Mouse (Mus musculus): Measurements from ENCODE around the gene St6galnac5.

St6galnac5 gene

DNA sequence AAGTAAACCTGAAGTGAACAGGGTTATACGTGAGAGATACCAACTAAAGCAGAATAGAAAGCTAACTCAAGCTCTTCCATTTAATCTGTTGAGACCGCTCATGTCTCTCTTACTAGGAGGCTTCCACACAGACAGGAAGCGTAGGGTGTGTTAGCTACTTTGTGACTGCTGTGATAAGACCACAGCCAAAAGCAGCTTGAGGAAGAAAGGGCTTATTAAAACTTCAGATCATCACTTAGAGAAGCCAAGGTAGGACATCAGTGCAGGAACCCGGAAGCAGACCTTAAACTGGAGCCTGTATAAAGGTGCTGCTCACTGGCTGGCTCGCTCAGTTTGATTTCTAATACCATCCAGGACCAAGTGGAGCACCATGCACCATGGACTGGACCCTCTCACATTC, 31.7 kb downstream of the St6galnac5 start:
- no peak for DNase-seq

GRCm38 (mm10) chr3:152949233-152949777, 32.7 kb downstream of the St6galnac5 start:
- DNase-seq = no peak

DNA sequence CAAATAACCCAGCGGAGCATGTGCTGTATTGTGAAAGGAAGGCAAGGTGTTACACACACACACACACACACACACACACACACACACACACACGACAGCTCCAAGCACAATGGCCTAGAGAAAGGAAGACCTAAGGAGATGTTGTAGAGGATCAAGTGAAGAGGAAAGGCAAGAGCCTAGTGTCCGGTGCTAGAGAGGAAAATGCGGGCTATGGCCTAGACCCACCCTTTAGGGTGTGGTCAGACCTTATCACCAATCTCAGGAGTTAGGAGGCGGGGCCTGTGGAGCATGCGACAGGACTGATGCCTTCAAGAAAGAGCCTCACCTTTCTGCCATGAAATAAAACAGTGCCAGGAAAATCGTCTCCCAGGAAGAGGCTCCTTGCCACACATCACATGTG, 33.5 kb downstream of the St6galnac5 start:
- no peak for DNase-seq

DNA sequence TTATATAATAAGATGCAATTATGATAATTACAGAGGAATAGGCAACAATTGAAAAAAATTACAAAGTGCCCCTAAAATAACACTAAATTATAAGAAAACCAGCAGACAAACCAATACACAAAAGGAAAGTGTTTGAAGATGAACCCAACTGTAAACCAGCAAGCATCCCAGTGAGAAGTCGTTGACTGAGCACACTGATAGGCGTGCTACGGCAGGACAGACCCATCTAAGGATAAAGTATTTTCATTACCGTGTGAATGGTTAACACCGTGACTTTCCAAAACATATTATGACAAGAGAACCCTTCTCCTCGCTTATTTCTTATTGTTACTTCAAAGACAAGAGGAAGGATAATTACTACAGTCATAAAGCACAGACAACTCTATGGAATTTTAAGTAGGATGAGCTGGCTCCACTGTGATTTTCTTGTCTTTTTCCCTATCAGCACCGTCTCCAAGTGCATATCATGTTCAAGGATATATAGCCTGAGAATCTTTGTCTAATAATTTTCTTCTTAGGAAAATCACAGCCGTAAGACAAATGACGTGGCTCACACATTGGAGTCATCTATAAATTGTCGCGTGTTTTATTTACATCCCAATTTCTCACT, 34.9 kb downstream of the St6galnac5 start:
- DNase-seq = no peak

GRCm38 (mm10) chr3:152944766-152945165, 37.3 kb downstream of the St6galnac5 start:
- no peak for DNase-seq

DNA sequence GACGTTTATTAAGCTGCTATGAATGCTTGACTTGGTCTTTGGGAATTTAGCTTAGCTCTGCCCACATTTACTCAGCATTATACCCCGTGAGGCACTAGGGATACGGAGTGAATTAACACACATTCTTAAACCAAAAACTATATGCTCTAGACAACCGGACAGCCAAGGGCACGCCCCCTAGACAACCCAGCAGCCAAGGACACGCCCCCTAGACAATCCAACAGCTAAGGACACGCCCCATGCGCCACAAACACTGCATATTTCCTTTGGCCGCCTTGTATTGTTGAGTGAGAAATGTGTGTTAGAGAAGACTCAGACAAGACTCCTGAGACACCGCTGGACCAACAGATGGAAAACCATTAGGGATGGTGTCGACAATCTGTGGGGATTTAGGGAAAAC, 39.1 kb downstream of the St6galnac5 start:
- no peak for DNase-seq

- no peak for DNase-seq
Observed at GRCm38 (mm10) chr3:152941671-152942070, 40.4 kb downstream of the St6galnac5 start.

DNA sequence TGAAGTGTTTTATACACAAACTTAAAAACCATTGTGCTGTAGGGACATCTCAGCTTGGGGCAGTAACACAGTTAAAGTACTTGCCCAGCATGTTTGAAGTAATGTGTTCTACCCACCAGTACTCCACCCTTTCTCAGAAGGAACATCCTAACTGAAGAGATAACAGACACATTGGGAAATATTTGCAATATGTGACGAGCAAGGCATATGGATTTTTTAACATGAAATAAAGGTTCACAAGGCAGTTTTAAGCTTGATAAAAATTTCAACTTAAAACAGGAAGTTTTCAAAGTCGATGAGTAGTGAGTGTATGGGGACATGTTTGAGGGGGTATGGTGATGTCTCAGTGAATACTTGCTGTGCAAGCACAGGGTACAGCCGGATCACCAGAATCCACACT, 45.7 kb downstream of the St6galnac5 start:
- no peak for DNase-seq

DNA sequence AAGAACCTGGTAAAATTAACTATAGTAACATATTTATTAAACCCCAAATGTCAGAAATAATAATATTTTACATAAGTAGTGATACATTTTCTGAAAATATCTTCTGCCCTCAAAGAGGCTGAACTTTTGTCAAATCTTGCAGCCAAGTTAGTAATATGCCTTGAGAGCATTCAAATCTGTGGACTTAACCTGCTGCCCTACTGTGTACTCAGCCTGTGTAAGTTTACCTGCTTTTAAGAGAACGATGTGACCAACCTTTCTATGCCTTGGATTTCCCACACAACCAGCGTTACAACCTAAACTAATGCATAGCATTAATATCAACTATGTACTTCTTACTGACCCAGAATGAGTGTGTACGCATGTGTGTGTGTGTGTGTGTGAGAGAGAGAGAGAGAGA, 48.3 kb downstream of the St6galnac5 start:
- no peak for DNase-seq

- no peak for DNase-seq
Observed at GRCm38 (mm10) chr3:152932544-152932943, 49.5 kb downstream of the St6galnac5 start.

DNA sequence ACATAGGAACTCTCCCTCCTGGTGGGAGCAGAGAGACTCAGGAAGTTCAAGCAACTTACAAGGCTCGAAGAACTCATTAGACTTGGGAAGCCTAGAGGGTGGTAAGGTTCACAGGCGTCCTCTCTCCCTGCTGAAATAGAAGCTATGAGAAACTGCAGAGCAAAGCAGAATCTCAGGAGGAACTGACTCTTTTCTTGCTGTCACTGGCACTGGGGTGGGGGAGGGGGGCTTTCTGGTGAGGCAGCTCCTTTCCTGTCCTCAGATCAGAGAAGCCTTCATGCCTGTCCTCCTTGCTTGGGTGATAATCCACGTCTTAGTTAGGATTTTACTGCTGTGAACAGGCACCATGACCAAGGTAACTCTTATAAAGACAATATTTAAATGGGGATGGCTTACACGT, 50.0 kb downstream of the St6galnac5 start:
- DNase-seq = no peak

DNA sequence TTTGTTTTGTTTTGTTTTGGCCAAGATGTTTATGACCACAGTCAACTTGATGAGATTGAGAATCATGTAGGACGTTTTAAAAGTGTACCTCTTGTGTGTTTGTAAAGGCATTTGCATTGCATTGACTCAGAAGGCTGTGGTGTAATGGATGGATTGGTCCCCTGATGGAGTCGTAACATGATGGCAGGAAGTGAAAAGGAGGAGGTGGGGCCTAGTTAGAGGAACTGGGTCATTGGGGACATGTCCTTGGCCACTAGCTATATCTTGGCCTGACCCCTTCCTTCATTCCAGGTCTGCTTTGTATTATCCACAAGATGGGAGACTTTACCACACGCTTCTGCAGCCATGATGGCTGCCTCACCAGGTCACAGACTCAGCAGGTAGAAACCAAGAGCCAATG, 50.7 kb downstream of the St6galnac5 start:
- no peak for DNase-seq

DNA sequence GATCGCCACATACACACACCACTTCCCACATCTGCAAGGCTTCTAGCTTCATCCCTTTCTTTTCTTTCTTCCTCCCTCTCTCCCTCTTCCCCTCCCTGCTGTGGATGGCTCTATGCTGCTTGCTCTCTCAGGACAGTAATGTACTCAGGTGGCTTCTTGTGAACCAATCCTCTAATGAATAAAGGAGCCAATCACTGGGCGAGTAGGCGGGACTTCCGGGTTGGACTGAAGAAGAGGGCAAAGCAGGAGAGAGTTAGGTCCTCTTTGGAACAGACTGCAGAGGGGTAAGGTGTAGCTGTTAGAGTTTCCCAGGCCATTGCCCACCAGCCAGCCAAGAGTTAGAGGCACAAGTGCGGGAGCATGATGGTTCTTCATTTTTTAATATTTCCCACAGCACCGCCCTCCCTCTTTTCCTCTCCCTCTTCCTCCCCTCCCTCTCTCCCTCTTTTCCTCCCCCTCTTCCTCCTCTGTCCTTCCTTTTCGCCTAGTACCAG, 52.2 kb downstream of the St6galnac5 start:
- DNase-seq = no peak

- no peak for DNase-seq
Observed at GRCm38 (mm10) chr3:152929256-152929787, 52.7 kb downstream of the St6galnac5 start.

- DNase-seq = no peak
Observed at GRCm38 (mm10) chr3:152928287-152928975, 53.6 kb downstream of the St6galnac5 start.

- no peak for DNase-seq
Observed at GRCm38 (mm10) chr3:152926166-152926565, 55.9 kb downstream of the St6galnac5 start.

GRCm38 (mm10) chr3:152925364-152925763, 56.7 kb downstream of the St6galnac5 start:
- no peak for DNase-seq

GRCm38 (mm10) chr3:152923530-152923929, 58.5 kb downstream of the St6galnac5 start:
- DNase-seq = no peak

GRCm38 (mm10) chr3:152920365-152920764, 61.7 kb downstream of the St6galnac5 start:
- DNase-seq = no peak

DNA sequence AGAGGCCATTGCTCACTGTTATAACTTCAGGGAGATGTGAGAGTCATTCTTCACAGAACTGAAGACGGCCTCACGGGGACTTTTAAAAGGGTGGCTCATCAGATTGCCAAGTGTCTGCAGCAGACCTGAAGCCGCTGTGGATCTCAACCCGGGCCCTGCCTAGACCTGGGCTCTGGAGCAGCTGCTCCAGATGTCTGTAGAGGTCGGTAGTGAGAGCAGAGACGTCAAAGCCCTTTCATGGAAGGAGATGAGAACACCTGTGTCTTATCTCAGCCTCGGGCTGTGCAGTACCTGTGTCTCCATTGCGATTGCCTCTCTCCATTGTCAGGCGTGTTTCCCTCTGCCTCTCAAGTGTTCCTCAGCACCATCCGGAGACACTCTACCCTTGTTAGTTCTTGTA, 62.9 kb downstream of the St6galnac5 start:
- no peak for DNase-seq

GRCm38 (mm10) chr3:152917579-152917978, 64.5 kb downstream of the St6galnac5 start:
- DNase-seq = no peak

DNA sequence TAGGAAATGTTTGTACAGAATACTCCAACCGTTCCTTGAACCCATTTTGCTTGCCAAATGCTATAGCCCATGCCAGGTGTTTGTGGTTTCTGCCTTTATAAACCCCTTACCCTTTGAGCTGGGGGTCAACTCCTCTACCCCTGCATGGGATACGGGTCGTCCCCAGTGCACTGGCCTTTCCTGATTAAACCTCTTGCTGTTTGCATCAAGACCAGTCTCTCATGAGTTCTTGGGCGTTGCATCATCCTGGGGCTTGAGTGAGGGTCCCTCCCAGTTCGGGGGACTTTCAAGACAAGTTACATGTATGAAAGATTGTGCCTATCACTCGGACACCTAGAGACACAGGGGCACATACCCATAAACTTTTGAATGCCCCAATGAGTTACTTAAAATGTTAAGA, 67.7 kb downstream of the St6galnac5 start:
- DNase-seq = no peak

DNA sequence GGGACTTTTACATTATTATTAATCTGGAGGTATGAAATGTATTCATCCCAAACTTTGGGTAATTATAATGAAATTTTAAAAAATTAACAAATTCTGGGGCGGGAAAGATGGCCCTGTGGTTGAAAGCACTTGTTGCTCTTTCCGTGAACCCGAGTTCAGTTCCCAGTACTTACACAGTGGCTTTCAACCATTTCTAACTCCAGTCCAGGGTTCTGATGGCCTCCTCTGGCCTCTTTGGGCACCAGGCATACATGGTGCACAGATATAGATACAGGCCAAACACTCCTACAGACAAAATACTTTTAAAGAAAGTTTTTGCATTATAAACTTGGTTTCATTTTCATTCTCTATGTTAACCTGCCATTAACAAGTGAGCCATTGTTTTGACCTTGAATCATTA, 68.4 kb downstream of the St6galnac5 start:
- DNase-seq = no peak

DNA sequence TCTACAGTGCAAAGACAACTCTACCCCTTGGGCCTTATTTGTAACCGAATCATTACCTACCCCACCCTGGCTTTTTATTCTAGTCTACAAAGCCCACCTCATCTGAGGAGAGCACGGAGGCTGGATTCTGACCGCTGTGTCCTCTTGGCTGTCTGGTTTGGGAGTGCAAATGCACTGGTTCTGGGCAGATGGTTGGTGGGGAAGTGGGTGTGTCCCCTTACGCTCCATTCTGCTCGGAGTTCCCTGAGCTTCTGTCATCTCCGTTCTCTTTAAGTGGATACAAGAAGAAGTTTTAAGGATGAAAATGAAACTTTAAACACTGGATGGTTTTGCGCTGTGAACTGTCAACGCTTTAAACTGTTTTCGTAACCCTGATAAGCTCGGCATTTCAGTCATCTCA, 68.9 kb downstream of the St6galnac5 start:
- DNase-seq = no peak

All from kidney, postnatal 14 days (tissue).